Mouse (Mus musculus) liver, adult 2 months (tissue): ENCODE data around the gene Acss2. TPM values are rescaled to one million over a fixed set of nuclear protein-coding genes. Genes with fewer than 3 reads are reported as not detected.

Experiments used
- DNase-seq: peaks from one replicate; pipeline ENCODE4 v3.0.0-alpha.2; 2011; ENCODE audit warnings: low read depth, low spot score; ENCODE audit errors: extremely low read depth
- H3K27ac ChIP-seq: fragments of 200-500 bp; replicated peaks from 2 replicates; pipeline ENCODE4 v1.5.1; 2012; ENCODE audit warnings: low read depth, mild to moderate bottlenecking, control low read depth, inconsistent platforms, low read length; ENCODE audit not compliant: insufficient read depth
- H3K27me3 ChIP-seq: fragments of 200-500 bp; 2 replicates; pipeline ENCODE4 v1.6.1; 2012; ENCODE audit warnings: mild to moderate bottlenecking, moderate library complexity, low read length, inconsistent platforms; ENCODE audit not compliant: control insufficient read depth, insufficient read depth
- H3K36me3 ChIP-seq: fragments of 200-500 bp; 2 replicates; pipeline ENCODE4 v1.6.1; 2012; ENCODE audit warnings: low read length, inconsistent platforms; ENCODE audit not compliant: control insufficient read depth, insufficient read depth
- H3K4me1 ChIP-seq: fragments of 200-500 bp; 2 replicates; pipeline ENCODE4 v1.6.1; 2011; ENCODE audit warnings: low read length; ENCODE audit not compliant: control insufficient read depth, insufficient read depth
- H3K4me3 ChIP-seq: fragments of 200-500 bp; 2 replicates; pipeline ENCODE4 v1.5.1; 2011; ENCODE audit warnings: low read depth, mild to moderate bottlenecking, control low read depth, low read length, moderate library complexity; ENCODE audit not compliant: insufficient read depth
- H3K79me2 ChIP-seq: fragments of 200-500 bp; 2 replicates; pipeline ENCODE4 v1.6.1; 2012; ENCODE audit warnings: inconsistent platforms, mild to moderate bottlenecking, low read length, moderate library complexity; ENCODE audit not compliant: control insufficient read depth, insufficient read depth
- H3K9ac ChIP-seq: fragments of 200-500 bp; 2 replicates; pipeline ENCODE4 v1.6.1; 2012; ENCODE audit warnings: low read depth, mild to moderate bottlenecking, control low read depth, inconsistent platforms, low read length
- CTCF ChIP-seq: fragments of 200-500 bp; IDR thresholded peaks from 2 replicates; pipeline ENCODE4 v1.5.1; 2011; ENCODE audit warnings: low read depth, low read length, control low read depth
- POLR2A ChIP-seq: fragments of 200-500 bp; IDR thresholded peaks from 2 replicates; pipeline ENCODE4 v1.6.1; 2011; ENCODE audit warnings: low read length, control low read depth; ENCODE audit not compliant: insufficient read depth; ENCODE audit errors: extremely low read depth
- WGBS: fragments of 180-500 bp; shearing (Covaris S2); methylation state at CpG from one replicate; pipeline ENCODE4 v1.1.7; 2018; 5-methylcytosine and 5-hydroxymethylcytosine counted together
- polyA plus RNA-seq: library from polyadenylated mRNA; depleted of rRNA; stranded (reverse); fragments of >200 nt; gene quantifications from 2 replicates; pipeline ENCODE4 v1.2.3, GENCODE M21; 2012
- total RNA-seq: library from RNA; depleted of rRNA; stranded (reverse); fragments of >200 nt; gene quantifications from 2 replicates; pipeline ENCODE4 v1.2.3, GENCODE M21; 2014

Acss2 gene
- total and polyA plus RNA-seq, 2 experiments = 248 to 297 TPM

- no peaks in the 10 kb centered on the region for H3K27me3 ChIP-seq
- TF ChIP-seq POLR2A = no peak
- TF ChIP-seq CTCF = no peak
- 94% methylated on average over 9 of the region's 9 CpGs for WGBS
- H3K4me1 ChIP-seq = peaks cover 12% of the 10 kb centered on the region
- H3K4me3 ChIP-seq = no peak overlapping the region
- no peak overlapping the region for H3K27ac ChIP-seq
- no peak overlapping the region for H3K9ac ChIP-seq
- DNase-seq = no peak
- H3K36me3 ChIP-seq = peaks cover 51% of the 10 kb centered on the region
- H3K79me2 ChIP-seq = no peaks in the 10 kb centered on the region
These were observed 58.9 kb downstream of the Acss2 start for GRCm38 (mm10) chr2:155576656-155577055.

GRCm38 (mm10) chr2:155580331-155580730 lies 62.6 kb downstream of the Acss2 start:
- DNase-seq = peak; percentile 55
- Histone ChIP-seq H3K79me2 (no peaks in the 10 kb centered on the region), H3K36me3 (peaks cover 34% of the 10 kb centered on the region), H3K9ac (no peak overlapping the region), H3K27me3 (no peaks in the 10 kb centered on the region), H3K27ac (no peak overlapping the region), H3K4me1 (peaks cover 13% of the 10 kb centered on the region), H3K4me3 (no peak overlapping the region)
- WGBS = 66% methylated on average over 3 of the region's 3 CpGs
- TF ChIP-seq CTCF (no peak), POLR2A (no peak)

GRCm38 (mm10) chr2:155582384-155582995 lies 64.7 kb downstream of the Acss2 start:
- H3K9ac ChIP-seq = no peak overlapping the region
- TF ChIP-seq POLR2A (no peak), CTCF (no peak)
- no peaks in the 10 kb centered on the region for H3K27me3 ChIP-seq
- H3K79me2 ChIP-seq = no peaks in the 10 kb centered on the region
- H3K36me3 ChIP-seq = peaks cover 20% of the 10 kb centered on the region
- H3K4me3 ChIP-seq = no peak overlapping the region
- DNase-seq = no peak
- WGBS = 70% methylated on average over 4 of the region's 4 CpGs
- 0 out of 2 replicates have a peak overlapping the region, but pooled peaks have one; percentile 1 for H3K27ac ChIP-seq
- peaks cover 18% of the 10 kb centered on the region for H3K4me1 ChIP-seq

DNA sequence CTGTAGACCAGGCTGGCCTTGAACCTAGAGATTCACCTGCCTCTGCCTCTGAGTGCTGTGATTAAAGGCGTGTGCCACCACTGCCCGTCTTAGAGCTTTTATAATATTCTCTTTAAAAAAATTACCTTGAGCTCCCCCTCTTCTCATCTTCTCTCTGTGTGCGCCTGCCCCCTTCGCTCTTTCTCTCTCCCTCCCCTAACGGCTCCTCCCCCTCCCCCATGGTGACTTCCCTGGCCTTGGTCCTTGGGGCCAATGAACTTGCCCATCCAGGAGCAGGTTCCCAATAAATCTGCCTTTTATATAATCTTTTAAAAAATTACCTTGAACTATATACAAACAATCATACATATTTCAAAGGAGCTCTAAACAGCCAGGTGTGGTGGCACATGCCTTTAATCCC lies 65.2 kb downstream of the Acss2 start:
- H3K4me1 ChIP-seq = peaks cover 20% of the 10 kb centered on the region
- no peaks in the 10 kb centered on the region for H3K79me2 ChIP-seq
- H3K27ac ChIP-seq = no peak overlapping the region
- TF ChIP-seq POLR2A (no peak), CTCF (no peak)
- DNase-seq = no peak
- H3K27me3 ChIP-seq = no peaks in the 10 kb centered on the region
- WGBS = 67% methylated on average over 5 of the region's 5 CpGs
- no peak overlapping the region for H3K4me3 ChIP-seq
- H3K9ac ChIP-seq = no peak overlapping the region
- peaks cover 15% of the 10 kb centered on the region for H3K36me3 ChIP-seq

DNA sequence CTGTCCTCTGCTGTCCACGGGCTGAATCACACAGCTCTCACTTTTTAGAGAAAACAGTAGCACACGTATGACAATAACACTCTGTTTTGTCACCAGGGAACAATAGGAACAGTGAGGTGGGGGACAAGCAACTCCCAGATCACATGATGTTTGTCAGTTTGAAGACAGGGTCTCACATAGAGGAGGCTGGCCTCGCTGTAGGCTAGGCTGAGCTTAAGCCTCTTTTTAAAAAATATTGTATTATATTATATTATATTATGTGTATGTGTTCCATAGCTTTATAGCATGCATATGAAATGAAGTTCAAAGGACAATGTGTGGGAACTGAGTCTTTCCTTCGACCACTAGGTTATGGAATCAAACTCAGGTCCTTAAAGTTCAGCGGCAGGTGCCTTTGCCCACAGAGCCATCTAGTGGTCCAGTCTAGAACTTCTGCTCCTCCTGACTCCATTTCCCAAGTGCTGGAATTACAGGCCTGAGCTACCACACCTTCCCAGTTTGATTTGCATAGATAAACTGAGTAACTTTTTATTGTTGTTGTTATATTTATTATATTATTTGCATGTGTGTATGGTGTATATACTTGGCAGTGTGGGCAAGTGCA lies 66.3 kb downstream of the Acss2 start:
- DNase-seq = peak; percentile 70
- peak overlapping the region; percentile 76 for H3K27ac ChIP-seq
- H3K36me3 ChIP-seq = peaks cover 9% of the 10 kb centered on the region
- H3K27me3 ChIP-seq = no peaks in the 10 kb centered on the region
- no peak overlapping the region for H3K4me3 ChIP-seq
- H3K9ac ChIP-seq = peak overlapping the region; percentile 42; the same call in 1 of the 2 replicates
- TF ChIP-seq CTCF = peak; percentile 82
- TF ChIP-seq POLR2A = no peak
- WGBS = 46% methylated on average over 5 of the region's 5 CpGs
- H3K79me2 ChIP-seq = no peaks in the 10 kb centered on the region
- peaks cover 20% of the 10 kb centered on the region for H3K4me1 ChIP-seq

GRCm38 (mm10) chr2:155585082-155585481 lies 67.3 kb downstream of the Acss2 start:
- DNase-seq = peak; percentile 88
- H3K4me3 ChIP-seq = no peak overlapping the region
- peaks cover 23% of the 10 kb centered on the region for H3K4me1 ChIP-seq
- H3K27me3 ChIP-seq = no peaks in the 10 kb centered on the region
- H3K27ac ChIP-seq = peak overlapping the region; percentile 87
- H3K9ac ChIP-seq = peak overlapping the region; percentile 26; the same call in 1 of the 2 replicates
- no peaks in the 10 kb centered on the region for H3K79me2 ChIP-seq
- peaks cover 9% of the 10 kb centered on the region for H3K36me3 ChIP-seq
- TF ChIP-seq POLR2A = no peak
- no peak for TF ChIP-seq CTCF
- WGBS = 28% methylated on average over 9 of the region's 9 CpGs
